Comparison of ENCODE assay signal across 10 mouse cellular contexts in genomic region chr15:80407873-80408272, GRCm38 (mm10).
DNase-seq lines count a peak whose midpoint lies in the region; ATAC-seq lines count a peak whose summit lies in the region.
"Had no signal": no experiment of that assay in that cellular context is flagged by ENCODE, and none has a peak within 500 bp of the region (broad histone marks: within the 10 kb centered on the region; RNA-seq: fewer than 3 reads in every experiment).

No protein-coding gene starts in this region.

- peak; percentile 97 for DNase-seq in heart, adult 11 months
- peak; percentile 5 to 21 for DNase-seq in adrenal gland, postnatal 36 days
- peak; percentile 32 for DNase-seq in heart, postnatal 4 days
- no peak for DNase-seq in frontal cortex, postnatal 25 days (ENCODE audit: low spot score in 2 of 2)
- no peak for DNase-seq in cerebellum, adult 9-10 months
- DNase-seq: cerebellum, adult 9-11 months had no signal

- H3K36me3 ChIP-seq in heart, embryonic 11.5 days (ENCODE audit: control insufficient read depth, insufficient read depth, low read length) = no peaks in the 10 kb centered on the region
- no peaks in the 10 kb centered on the region for H3K36me3 ChIP-seq in limb, embryonic 15.5 days
- no peaks in the 10 kb centered on the region for H3K36me3 ChIP-seq in hindbrain, embryonic 12.5 days
- H3K36me3 ChIP-seq: midbrain, embryonic 12.5 days had no signal

- H3K4me2 ChIP-seq in heart, embryonic 11.5 days = no peak overlapping the region
- no peak overlapping the region for H3K4me2 ChIP-seq in limb, embryonic 15.5 days
- no peak overlapping the region for H3K4me2 ChIP-seq in hindbrain, embryonic 12.5 days (replicated peaks)
- H3K4me2 ChIP-seq: midbrain, embryonic 12.5 days had no signal

- H3K27ac ChIP-seq in heart, embryonic 11.5 days (ENCODE audit: low read depth, low read length) = no peak overlapping the region
- H3K27ac ChIP-seq in limb, embryonic 15.5 days = peak overlapping the region; percentile 38; the same call in 1 of the 2 replicates
- no peak overlapping the region for H3K27ac ChIP-seq in hindbrain, embryonic 12.5 days
- H3K27ac ChIP-seq: midbrain, embryonic 12.5 days had no signal

- no peaks in the 10 kb centered on the region for H3K27me3 ChIP-seq in heart, embryonic 11.5 days (ENCODE audit: control insufficient read depth, insufficient read depth, low read length)
- H3K27me3 ChIP-seq in limb, embryonic 15.5 days = no peaks in the 10 kb centered on the region
- H3K27me3 ChIP-seq in hindbrain, embryonic 12.5 days = no peaks in the 10 kb centered on the region

- WGBS in heart, embryonic 11.5 days (ENCODE audit: insufficient replicate concordance) = 23% methylated on average over 1 of the region's 1 CpGs
- WGBS in limb, embryonic 15.5 days = 26% methylated on average over 1 of the region's 1 CpGs
- 52% methylated on average over 1 of the region's 1 CpGs for WGBS in hindbrain, embryonic 12.5 days

- no peak for ATAC-seq in heart, embryonic 11.5 days (replicated peaks; ENCODE audit: insufficient number of reproducible peaks, low FRiP score, low TSS enrichment)
- ATAC-seq in limb, embryonic 15.5 days (ENCODE audit: insufficient number of reproducible peaks, low FRiP score, low TSS enrichment, low read depth) = no peak
- ATAC-seq in hindbrain, embryonic 12.5 days (ENCODE audit: low FRiP score) = no peak

- no peak overlapping the region for H3K4me3 ChIP-seq in heart, embryonic 11.5 days (ENCODE audit: low read depth, low read length)
- no peak overlapping the region for H3K4me3 ChIP-seq in limb, embryonic 15.5 days
- no peak overlapping the region for H3K4me3 ChIP-seq in hindbrain, embryonic 12.5 days
- H3K4me3 ChIP-seq: midbrain, embryonic 12.5 days had no signal

- H3K9ac ChIP-seq in heart, embryonic 11.5 days (ENCODE audit: low read depth, low read length) = no peak overlapping the region
- no peak overlapping the region for H3K9ac ChIP-seq in limb, embryonic 15.5 days
- no peak overlapping the region for H3K9ac ChIP-seq in hindbrain, embryonic 12.5 days
- H3K9ac ChIP-seq: midbrain, embryonic 12.5 days had no signal

- 0 out of 2 replicates have a peak, but pooled peaks cover 3% of the 10 kb centered on the region for H3K9me3 ChIP-seq in heart, embryonic 11.5 days (replicated peaks; ENCODE audit: control insufficient read depth, low read length)
- peaks cover 4% of the 10 kb centered on the region; the same call in 1 of the 2 replicates for H3K9me3 ChIP-seq in limb, embryonic 15.5 days
- 0 out of 2 replicates have a peak, but pooled peaks cover 7% of the 10 kb centered on the region for H3K9me3 ChIP-seq in hindbrain, embryonic 12.5 days (replicated peaks)
- H3K9me3 ChIP-seq: midbrain, embryonic 12.5 days had no signal

- peaks cover 7% of the 10 kb centered on the region for H3K4me1 ChIP-seq in heart, embryonic 11.5 days (ENCODE audit: control insufficient read depth, insufficient read depth, low read length)
- H3K4me1 ChIP-seq in limb, embryonic 15.5 days = peaks cover 5% of the 10 kb centered on the region; the same call in 1 of the 2 replicates
- no peaks in the 10 kb centered on the region for H3K4me1 ChIP-seq in hindbrain, embryonic 12.5 days
- H3K4me1 ChIP-seq: midbrain, embryonic 12.5 days had no signal

Comparison
In these comparisons a context has a peak if more than half of its experiments do, and no peak if none do; other contexts are left out.
1. DNase-seq: peak in heart, adult 11 months (single experiment), adrenal gland, postnatal 36 days (2 of 2) and heart, postnatal 4 days (single experiment); none in frontal cortex, postnatal 25 days (0 of 2) and cerebellum, adult 9-10 months (single experiment).